Mouse (Mus musculus) embryonic stem cell, embryonic (primary cell): ENCODE data around the gene Slc35e3.

Source experiments
- CTCF ChIA-PET, 4 experiments: fragments of 300-600 bp in 2 of 4; fragments of 350-600 bp in 2 of 4; sonication (Branson Sonifier 250); formaldehyde crosslinking; loops; one replicate each; lab custom pipeline; 2022; ENCODE audit warnings: inconsistent platforms in 2 of 4; lab: Charles Lee
- POLR2A ChIA-PET, 4 experiments: fragments of 300-600 bp in 2 of 4; fragments of 350-600 bp in 2 of 4; sonication (Branson Sonifier 250); formaldehyde crosslinking; loops; one replicate each; lab custom pipeline; 2022; ENCODE audit warnings: antibody characterized with exemption in 4 of 4, inconsistent platforms in 1 of 4; lab: Charles Lee

Slc35e3 gene

GRCm38 (mm10) chr10:117697561-117698115 lies 48.5 kb downstream of the Slc35e3 start:
- POLR2A ChIA-PET, result interaction anchor here (0.9 to 11.5 kb wide), 11 partner anchors 9 to 105 kb away, joined by 3 to 109 read pairs (median 5); partner anchors contain the start of gene Mdm2 (in 2 of the 4)

DNA sequence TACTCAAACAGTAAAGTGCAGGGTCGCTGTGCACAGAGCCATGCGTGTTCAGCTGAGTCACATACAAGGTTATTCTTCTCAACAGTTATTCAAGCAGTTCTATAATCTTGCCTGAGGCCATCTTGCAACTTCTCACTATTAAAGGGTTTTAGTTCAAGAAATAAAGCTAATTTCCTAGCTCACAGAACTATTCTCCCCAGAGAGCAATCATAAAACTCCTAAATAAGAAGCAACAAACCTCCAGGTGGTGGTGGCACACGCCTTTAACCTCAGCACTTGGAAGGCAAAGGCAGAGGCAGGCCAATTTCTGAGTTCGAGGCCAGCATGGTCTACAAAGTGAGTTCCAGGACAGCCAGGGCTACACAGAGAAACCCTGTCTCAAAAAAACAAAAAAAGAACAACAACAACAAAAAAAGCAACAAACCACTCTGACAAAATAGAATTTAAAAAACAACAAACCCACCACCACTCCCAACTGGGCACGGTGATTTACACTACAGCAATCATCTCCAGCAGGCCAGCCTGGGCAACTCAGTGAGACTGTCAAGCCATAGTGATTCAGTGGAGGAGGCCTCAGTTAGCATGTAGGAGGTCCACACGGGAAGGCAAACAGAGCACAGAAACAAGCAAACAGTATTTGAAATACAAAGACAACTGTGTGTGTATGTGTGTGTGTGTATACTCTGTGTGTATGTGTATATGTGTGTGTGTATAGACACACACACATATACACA lies 49.2 kb downstream of the Slc35e3 start:
- POLR2A ChIA-PET, result interaction anchor here (0.7 to 11.5 kb wide), 11 partner anchors 8 to 396 kb away, joined by 3 to 109 read pairs (median 5); partner anchors contain the start of gene Mdm2 (in 2 of the 4)
- CTCF ChIA-PET, result interaction anchor here in 1 of 4 experiments (0.6 kb wide), 1 partner anchor 130 kb away, joined by 3 read pairs; no protein-coding TSS in a partner anchor

More at GRCm38 (mm10) chr10:117697561-117698115, 48.5 kb downstream of the Slc35e3 start:
- CTCF ChIA-PET, result no interaction called here

DNA sequence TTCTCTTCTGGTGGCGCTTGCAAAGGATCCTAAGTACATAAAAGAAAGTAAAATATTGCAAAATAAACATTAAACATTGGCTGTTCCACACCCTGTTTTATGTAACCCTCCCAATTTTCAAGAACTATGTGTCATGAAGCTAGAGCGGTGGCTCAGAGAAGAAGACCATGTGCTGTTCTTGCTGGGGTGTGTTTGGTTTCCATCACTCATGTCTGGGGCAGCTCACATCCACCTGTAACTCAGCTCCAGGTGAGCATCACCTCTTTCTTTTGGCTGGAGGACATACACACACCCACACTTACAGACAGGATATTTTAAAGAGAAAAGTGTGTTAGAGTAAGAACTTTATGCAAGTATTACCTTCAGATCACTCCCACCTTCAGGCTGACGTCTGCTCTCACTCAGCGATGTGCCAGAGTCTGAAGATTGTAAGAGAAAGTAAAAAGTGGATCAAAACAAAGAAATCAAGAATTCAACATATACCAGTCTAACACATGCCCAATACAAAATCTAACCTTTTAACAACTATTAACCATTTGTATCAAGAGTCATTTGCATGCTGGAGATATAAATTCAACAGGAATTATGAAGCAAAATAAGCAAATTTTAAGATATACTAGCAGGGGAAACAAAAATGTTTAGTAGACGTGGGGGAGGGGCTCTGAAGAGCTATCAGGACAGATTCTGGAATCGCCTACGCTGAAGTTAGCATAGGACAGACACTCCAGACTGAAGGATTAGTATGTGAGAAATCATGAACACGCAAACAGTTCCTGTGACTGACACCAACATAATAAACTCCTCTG lies 49.9 kb downstream of the Slc35e3 start:
- ChIA-PET POLR2A (interaction anchor here (0.5 to 11.5 kb wide), 13 partner anchors 9 to 467 kb away, joined by 3 to 109 read pairs (median 5); partner anchors contain the start of gene Mdm2 (in 2 of the 4)), CTCF (no interaction called here)

GRCm38 (mm10) chr10:117695605-117696004 lies 50.6 kb downstream of the Slc35e3 start:
- ChIA-PET POLR2A (interaction anchor here in 3 of 4 experiments (0.5 to 10.1 kb wide), 16 partner anchors 9 to 96 kb away, joined by 3 to 67 read pairs (median 4); partner anchors contain the start of gene Mdm2 (in 1 of the 3)), CTCF (interaction anchor here in 1 of 4 experiments (1.2 kb wide), 1 partner anchor 15 kb away, joined by 4 read pairs; no protein-coding TSS in a partner anchor)

- POLR2A ChIA-PET, result interaction anchor here in 3 of 4 experiments (0.5 to 10.1 kb wide), 14 partner anchors 9 to 471 kb away, joined by 3 to 67 read pairs (median 4); partner anchors contain the start of genes Mdm2 (in 1 of the 3) and Yeats4 (in 1 of the 3)
- CTCF ChIA-PET, result interaction anchor here in 1 of 4 experiments (0.7 to 1.2 kb wide), 2 partner anchors 15 to 24 kb away, joined by 3 to 4 read pairs; no protein-coding TSS in a partner anchor
Observed at GRCm38 (mm10) chr10:117695027-117695426, 51.1 kb downstream of the Slc35e3 start.

- CTCF ChIA-PET, result interaction anchor here in 1 of 4 experiments (0.7 to 1.2 kb wide), 2 partner anchors 16 to 24 kb away, joined by 3 to 4 read pairs; no protein-coding TSS in a partner anchor
- POLR2A ChIA-PET, result interaction anchor here in 3 of 4 experiments (0.6 to 10.1 kb wide), 13 partner anchors 9 to 470 kb away, joined by 3 to 67 read pairs (median 4); partner anchors contain the start of genes Mdm2 (in 1 of the 3) and Yeats4 (in 1 of the 3)
Observed at GRCm38 (mm10) chr10:117694255-117694953, 51.8 kb downstream of the Slc35e3 start.

DNA sequence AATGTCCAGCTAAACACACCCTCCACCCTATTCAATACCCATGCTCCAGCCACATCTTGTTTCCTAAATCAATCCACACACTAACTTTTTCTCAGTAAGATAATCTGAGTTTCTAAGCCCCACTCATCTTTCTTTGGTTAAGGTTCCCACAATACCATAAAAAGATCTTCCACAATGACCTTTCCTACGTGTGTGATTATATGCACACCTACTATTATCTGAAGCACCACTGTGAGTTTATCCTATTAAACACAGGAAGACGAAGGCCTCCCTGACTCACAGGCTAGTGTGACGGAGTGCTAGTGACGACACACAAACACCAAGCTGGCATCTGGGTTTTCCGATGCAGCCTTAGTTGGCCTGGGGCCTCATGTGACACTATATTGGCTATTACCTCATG lies 53.2 kb downstream of the Slc35e3 start:
- CTCF ChIA-PET, result interaction anchor here in 3 of 4 experiments (0.5 to 0.9 kb wide), 3 partner anchors 9 to 236 kb away, joined by 3 to 6 read pairs (median 3); no protein-coding TSS in a partner anchor
- POLR2A ChIA-PET, result interaction anchor here in 3 of 4 experiments (0.7 to 10.1 kb wide), 11 partner anchors 8 to 429 kb away, joined by 3 to 67 read pairs (median 4); partner anchors contain the start of gene Mdm2 (in 1 of the 3)

- ChIA-PET POLR2A (interaction anchor here in 3 of 4 experiments (0.7 to 10.1 kb wide), 10 partner anchors 9 to 430 kb away, joined by 3 to 67 read pairs (median 4); partner anchors contain the start of gene Mdm2 (in 1 of the 3)), CTCF (interaction anchor here in 2 of 4 experiments (0.9 kb wide), 2 partner anchors 8 to 18 kb away, joined by 3 read pairs; no protein-coding TSS in a partner anchor)
Observed at GRCm38 (mm10) chr10:117692173-117692572, 54.0 kb downstream of the Slc35e3 start.

GRCm38 (mm10) chr10:117691389-117691968 lies 54.7 kb downstream of the Slc35e3 start:
- ChIA-PET CTCF (no interaction called here), POLR2A (interaction anchor here in 3 of 4 experiments (1.1 to 8.8 kb wide), 4 partner anchors 10 to 20 kb away, joined by 4 to 109 read pairs (median 34); partner anchors contain the start of gene Mdm2 (in 2 of the 3))

- CTCF ChIA-PET, result no interaction called here
- POLR2A ChIA-PET, result interaction anchor here in 3 of 4 experiments (0.8 to 8.8 kb wide), 7 partner anchors 11 to 102 kb away, joined by 3 to 109 read pairs (median 26); partner anchors contain the start of gene Mdm2 (in 3 of the 3)
Observed at GRCm38 (mm10) chr10:117690770-117691296, 55.3 kb downstream of the Slc35e3 start.

GRCm38 (mm10) chr10:117690101-117690352 lies 56.1 kb downstream of the Slc35e3 start:
- POLR2A ChIA-PET, result interaction anchor here in 2 of 4 experiments (0.8 to 8.8 kb wide), 6 partner anchors 12 to 103 kb away, joined by 3 to 109 read pairs (median 26); partner anchors contain the start of gene Mdm2 (in 2 of the 2)
- CTCF ChIA-PET, result no interaction called here

- POLR2A ChIA-PET, result interaction anchor here in 2 of 4 experiments (0.6 to 8.8 kb wide), 10 partner anchors 10 to 104 kb away, joined by 3 to 109 read pairs (median 5); partner anchors contain the start of gene Mdm2 (in 2 of the 2)
- CTCF ChIA-PET, result interaction anchor here (0.6 to 1.7 kb wide), 10 partner anchors 10 to 474 kb away, joined by 3 to 5 read pairs (median 3); partner anchors contain the start of gene Mdm1 (in 1 of the 4)
Observed at GRCm38 (mm10) chr10:117689297-117690100, 56.7 kb downstream of the Slc35e3 start.

- CTCF ChIA-PET, result interaction anchor here (0.5 to 1.7 kb wide), 24 partner anchors 11 to 483 kb away, joined by 3 to 7 read pairs (median 3); partner anchors contain the start of gene Mdm1 (in 1 of the 4)
- POLR2A ChIA-PET, result interaction anchor here in 3 of 4 experiments (0.5 to 8.8 kb wide), 17 partner anchors 11 to 625 kb away, joined by 3 to 109 read pairs (median 5); partner anchors contain the start of genes Mdm2 (in 2 of the 3) and Cct2 (in 1 of the 3)
Observed at GRCm38 (mm10) chr10:117688204-117689151, 57.7 kb downstream of the Slc35e3 start.

- POLR2A ChIA-PET, result interaction anchor here in 3 of 4 experiments (0.5 to 8.8 kb wide), 12 partner anchors 14 to 624 kb away, joined by 3 to 109 read pairs (median 6); partner anchors contain the start of genes Mdm2 (in 2 of the 3) and Cct2 (in 1 of the 3)
- CTCF ChIA-PET, result interaction anchor here in 3 of 4 experiments (0.5 to 1.7 kb wide), 14 partner anchors 13 to 253 kb away, joined by 3 to 7 read pairs (median 3); no protein-coding TSS in a partner anchor
Observed at GRCm38 (mm10) chr10:117687577-117687976, 58.6 kb downstream of the Slc35e3 start.
